Mouse (Mus musculus) thymus, postnatal 4 days (tissue): ENCODE data around the gene Dvl2.
"Not testable (repeated sequence)": the region's sequence is repeated elsewhere in the genome, so short reads cannot be mapped to it uniquely, and the experiment has no call there.

Experiments
- DNase-seq: peaks from one replicate; pipeline ENCODE4 v3.0.0; 2021

Dvl2 gene

DNA sequence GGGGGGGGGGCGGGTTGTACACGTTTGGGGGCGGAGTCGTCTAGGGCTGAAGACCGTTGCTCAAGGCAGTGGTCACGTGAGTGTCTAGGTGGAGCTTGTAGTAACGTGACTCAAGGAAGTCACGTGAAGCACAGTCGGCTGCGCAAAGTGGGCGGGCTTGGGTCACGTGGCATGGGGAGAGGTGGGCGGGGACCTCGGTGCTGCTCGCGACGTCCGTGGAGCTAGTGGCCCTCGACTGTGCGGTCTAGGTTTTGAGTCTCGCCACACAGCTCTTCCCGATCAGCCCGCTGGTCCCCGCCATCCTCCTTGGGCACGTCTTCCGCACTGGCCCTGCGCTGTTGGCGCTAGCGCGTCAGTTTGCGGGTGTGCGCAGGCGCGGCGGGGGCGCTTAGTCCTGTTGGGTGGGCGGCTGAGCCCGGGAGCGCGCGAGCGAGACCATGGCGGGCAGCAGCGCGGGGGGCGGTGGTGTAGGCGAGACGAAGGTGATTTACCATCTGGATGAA lies at the start of gene Dvl2:
Gene Dvl2 (plus strand): TSS at position 200 of the 503 bp plus-strand sequence.
- peak; percentile 93 for DNase-seq

DNA sequence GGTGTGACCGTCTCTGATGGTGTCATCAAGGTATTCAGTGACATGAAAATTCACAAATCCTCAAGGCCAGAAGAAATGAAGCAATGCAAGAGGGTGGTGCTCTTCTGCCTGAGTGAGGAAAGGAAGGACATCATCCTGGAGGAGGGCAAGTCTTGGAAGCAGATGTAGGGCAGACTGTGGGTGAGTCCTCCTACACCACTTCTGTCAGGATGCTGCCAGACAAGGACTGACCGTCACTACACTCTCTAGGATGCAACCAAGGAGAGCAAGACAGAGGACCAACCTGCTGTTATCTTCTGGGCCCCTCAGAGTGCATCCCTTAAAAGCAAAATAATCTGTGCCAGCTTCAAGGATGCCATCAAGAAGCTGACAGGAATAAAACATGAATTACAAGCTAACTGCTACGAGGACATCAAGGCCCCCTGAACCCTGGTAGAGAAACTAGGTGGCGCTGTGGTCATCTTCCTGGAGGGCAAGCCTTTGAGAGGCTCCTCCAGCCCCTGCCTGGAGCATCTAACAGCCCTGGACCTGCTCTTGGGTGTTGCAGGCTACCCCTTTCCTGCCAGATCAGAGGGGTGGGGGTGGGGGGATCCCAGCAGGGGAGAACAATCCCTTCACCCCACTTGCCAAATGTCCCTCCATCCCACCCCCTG lies 49.5 kb upstream of the Dvl2 start:
- peak; percentile 63 for DNase-seq

- DNase-seq = no peak
These were observed 48.1 kb upstream of the Dvl2 start for GRCm38 (mm10) chr11:69952274-69952673.

GRCm38 (mm10) chr11:69953267-69953915 lies 47.0 kb upstream of the Dvl2 start:
- no peak for DNase-seq

DNA sequence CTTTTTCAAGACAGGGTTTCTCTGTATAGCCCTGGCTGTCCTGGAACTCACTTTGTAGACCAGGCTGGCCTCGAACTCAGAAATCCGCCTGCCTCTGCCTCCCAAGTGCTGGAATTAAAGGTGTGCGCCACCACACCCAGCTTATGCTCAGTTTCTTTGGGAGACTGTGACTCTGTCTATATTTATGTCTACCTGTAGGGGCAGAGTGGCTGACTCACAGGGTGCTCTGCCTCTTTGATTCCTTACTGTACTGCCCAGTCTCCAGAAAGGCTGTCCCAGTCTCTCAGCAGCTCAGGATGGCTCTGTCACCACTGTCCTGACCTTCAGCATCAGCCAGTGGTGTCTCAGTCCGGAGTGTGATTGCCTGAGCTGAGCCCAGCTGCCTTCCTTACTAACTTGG lies 44.8 kb upstream of the Dvl2 start:
- not testable (repeated sequence) for DNase-seq

GRCm38 (mm10) chr11:69956218-69956617 lies 44.2 kb upstream of the Dvl2 start:
- DNase-seq = no peak

GRCm38 (mm10) chr11:69960616-69961015 lies 39.8 kb upstream of the Dvl2 start:
- peak; percentile 57 for DNase-seq

GRCm38 (mm10) chr11:69961841-69962240 lies 38.6 kb upstream of the Dvl2 start:
- no peak for DNase-seq

GRCm38 (mm10) chr11:69964650-69965270 lies 35.6 kb upstream of the Dvl2 start, which contains the start of gene Cldn7:
TSS of gene Cldn7 (plus strand) at chr11:69964779.
- DNase-seq = no peak

- peak; percentile 29 for DNase-seq
These were observed 35.0 kb upstream of the Dvl2 start for GRCm38 (mm10) chr11:69965271-69966005.

DNA sequence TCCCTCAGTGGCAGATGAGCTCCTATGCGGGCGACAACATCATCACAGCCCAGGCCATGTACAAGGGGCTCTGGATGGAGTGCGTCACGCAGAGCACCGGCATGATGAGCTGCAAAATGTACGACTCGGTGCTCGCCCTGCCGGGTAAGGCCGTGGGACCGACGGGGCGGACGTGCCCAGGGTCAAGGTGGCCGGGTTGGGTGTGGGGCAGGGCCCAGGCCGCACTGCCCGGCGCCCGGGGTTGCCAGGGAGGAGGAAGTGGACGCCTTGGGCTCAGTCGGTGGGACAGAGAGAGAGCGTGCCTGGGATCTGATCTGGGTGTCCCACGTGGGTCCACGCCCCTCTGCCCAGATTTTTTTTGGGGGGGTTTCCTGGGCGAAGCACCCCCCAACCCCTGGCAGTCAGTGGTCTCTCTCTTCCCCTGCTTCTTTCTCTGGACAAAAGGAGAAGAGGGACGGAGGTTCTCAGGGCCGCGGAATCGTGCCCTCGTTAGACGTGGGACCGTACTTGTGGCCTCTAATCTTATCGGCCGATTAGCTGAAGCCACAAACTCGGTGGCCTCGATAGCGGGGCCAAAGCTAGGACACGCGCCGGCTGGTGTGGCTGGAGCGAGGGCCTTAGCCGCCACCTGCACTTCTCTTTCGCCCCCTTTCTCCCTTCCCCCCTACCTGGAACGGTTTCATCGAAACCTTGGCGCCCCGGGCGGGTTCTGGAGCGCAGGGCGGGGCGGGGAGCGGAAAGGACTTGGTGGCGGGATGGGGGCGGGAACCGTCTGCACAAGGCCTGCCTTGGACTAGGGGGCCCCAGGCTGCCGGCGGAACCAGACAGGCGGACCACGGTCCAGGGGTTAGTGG lies 34.2 kb upstream of the Dvl2 start:
- DNase-seq = peak; percentile 43

DNA sequence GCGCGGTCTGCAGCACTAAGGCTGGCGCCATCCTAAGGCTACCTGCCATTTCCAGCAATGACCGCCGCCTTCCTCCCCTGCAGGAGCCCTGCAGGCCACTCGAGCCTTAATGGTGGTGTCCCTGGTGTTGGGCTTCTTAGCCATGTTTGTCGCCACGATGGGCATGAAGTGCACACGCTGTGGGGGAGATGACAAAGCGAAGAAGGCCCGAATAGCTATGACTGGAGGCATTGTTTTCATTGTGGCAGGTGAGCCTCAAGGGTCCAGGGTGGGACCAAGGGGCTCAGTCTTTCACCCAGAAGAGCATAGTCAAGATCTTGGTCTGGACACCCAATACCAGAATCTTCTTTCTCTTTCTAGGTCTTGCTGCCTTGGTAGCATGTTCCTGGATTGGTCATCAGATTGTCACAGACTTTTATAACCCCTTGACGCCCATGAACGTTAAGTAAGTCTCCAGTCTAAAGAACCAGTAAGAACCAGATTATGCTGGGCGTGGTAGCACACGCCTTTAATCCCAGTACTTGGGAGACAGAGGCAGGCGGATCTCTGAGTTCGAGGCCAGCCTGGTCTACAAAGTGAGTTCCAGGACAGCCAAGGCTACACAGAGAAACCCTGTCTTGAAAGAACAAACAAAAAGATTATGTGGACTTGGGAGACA lies 33.4 kb upstream of the Dvl2 start:
- no peak for DNase-seq

GRCm38 (mm10) chr11:69968793-69969192 lies 31.6 kb upstream of the Dvl2 start:
- no peak for DNase-seq

DNA sequence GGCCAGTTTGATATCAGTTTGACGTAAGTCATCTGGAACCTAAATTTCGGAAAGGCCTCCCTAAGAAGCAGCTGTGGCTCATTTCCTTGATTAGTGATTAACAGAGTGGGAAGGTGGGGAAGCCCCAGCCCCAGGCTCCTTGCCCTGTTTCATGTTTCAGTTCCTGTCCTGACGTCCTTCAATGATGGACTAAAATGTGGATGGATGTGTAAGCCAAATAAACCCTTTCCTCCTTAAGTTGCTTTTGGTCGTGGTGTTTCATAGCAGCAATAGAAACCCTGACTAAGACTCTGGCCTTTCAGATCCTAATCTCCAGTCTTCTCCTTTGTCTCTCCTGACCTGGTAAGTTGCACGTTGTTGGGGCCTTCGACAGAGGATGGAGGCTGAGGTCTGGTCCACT lies 30.2 kb upstream of the Dvl2 start:
- no peak for DNase-seq

GRCm38 (mm10) chr11:69970775-69971174 lies 29.6 kb upstream of the Dvl2 start:
- no peak for DNase-seq

DNA sequence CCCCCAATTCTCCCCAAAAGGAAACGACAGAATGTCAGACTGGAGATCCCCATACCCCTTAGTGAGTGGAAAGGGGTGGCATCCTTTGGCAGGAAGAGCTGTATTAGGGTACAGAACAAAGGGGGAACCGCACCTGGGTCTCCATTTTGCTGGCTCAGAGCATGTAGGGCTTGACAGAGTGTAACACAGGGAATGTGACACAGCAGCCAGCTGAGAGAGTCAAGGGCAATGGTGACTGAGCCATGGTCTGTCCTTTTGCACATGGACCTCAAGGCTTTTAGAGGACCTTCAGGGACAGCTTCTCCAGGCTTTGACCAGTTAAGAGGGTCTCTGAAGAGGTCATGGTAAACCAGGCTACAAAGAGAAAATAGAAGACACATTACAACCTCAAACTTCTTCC lies 25.5 kb upstream of the Dvl2 start:
- DNase-seq = no peak

DNA sequence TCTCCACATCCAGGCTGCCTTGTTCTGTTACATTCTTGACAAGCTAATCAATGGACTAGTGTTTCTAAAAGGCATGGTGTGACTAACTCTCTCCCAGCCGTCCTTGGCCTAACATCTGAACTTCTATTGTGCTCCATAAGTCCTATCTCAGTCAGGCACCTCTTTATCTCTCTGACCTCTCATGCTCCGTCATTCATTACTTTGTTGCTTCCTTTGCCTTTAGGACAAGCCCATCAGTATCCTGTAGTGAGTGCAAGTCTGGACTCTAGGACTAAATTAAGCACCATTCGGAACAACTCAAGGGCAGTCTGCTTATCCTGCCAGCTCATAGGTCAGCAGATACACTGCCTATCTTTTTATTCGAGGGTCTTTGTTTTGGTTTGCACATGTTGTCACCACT lies 24.1 kb upstream of the Dvl2 start:
- DNase-seq = no peak

GRCm38 (mm10) chr11:69979827-69980195 lies 20.6 kb upstream of the Dvl2 start:
- DNase-seq = no peak

DNA sequence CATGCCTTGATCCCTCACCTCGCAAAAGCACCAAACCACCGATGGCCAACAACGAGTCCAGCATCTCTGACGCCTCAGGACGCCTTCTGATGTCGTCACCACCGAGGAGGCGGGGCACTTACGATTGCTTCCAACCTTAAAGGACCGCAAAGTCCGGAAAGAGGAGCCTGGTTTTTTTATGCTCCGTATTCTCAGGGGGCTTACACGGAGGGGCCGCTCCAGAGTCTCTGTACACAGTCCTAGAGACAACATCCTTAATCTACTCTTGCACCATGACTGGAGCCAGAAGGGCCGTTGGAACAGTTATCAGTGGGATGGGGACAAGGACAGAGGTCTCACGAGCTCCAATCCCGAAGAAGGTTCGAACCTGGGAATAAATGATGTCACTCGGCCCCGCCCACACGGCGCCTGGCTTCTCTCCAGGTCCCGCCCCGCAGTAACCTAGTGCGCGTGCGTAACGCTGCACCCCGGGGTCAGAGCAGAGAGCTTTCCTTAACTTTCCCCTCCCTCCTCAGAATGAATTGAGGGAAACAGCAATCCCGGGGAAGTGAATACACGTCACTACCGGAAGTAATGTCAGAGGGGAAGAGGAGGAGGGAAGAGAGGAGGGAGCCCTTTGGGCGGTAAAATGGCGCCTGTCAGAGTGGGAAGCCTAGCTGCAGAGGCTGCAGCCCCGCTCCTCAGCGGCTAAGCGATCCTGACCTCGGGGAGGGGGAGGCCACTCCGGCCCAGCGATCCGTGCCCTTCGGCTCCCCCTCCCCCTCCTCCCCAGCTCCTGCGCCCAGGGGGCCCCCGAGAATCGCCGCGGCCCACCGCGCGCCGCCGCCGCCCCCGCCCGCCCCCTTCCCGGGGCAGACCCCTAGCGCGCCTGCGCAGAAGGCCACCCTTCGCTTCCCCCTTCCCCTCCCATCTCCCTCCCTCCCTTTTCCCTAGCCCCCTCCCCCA lies 19.9 kb upstream of the Dvl2 start:
- peak; percentile 92 for DNase-seq

DNA sequence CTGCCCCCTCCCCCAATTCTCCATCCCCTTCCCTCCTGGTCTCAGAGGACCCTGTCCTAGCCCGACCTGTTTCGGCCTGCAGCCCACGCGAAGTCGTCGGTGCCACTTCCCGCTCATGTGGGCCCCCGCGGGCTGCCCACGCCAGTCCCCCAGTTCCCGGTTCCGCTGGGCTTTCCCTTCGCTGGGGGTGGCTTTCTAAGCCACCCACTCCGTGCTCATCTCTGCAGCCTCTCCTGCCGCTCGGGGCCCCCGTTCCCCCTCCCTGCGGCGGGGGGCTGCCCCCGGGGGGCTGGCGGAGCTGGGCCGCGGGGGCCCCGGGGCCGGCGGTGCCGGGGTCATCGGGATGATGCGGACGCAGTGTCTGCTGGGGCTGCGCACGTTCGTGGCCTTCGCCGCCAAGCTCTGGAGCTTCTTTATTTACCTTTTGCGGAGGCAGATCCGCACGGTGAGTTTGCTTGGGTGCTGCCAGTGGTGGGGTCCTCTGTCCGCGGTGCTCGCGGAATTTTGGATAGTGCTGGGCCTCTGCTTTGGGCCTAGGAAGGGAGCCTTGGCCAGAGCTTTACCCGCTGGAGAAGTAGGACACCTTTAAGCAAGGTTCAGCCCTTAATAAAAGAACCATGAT lies 19.1 kb upstream of the Dvl2 start, which contains the start of gene Ctdnep1:
Gene Ctdnep1 (plus strand): TSS at position 16 of the 622 bp plus-strand sequence.
- peak; percentile 62 for DNase-seq
